Mouse (Mus musculus): ENCODE measurements at regions not wholly inside any gene's neighbourhood (a gene's known extent, or its start where the extent isn't known, plus 50 kb on each side); places are given as distances from the start of the nearest gene placed in this dataset.
A peak's percentile ranks its signal among the peaks of the same experiment; 100 is the strongest.

- DNase-seq = no peak
Measured at GRCm38 (mm10) chr12:35863141-35863540, 62.3 kb upstream of the Agr3 start.

GRCm38 (mm10) chr12:35853159-35853558 is 72.3 kb upstream of the Agr3 start:
- DNase-seq = no peak

GRCm38 (mm10) chr12:35846905-35847610 is 78.4 kb upstream of the Agr3 start:
- no peak for DNase-seq

GRCm38 (mm10) chr12:35836946-35837345 is 88.5 kb upstream of the Agr3 start:
- no peak for DNase-seq

GRCm38 (mm10) chr12:35833285-35833684 is 92.1 kb upstream of the Agr3 start:
- no peak for DNase-seq

- DNase-seq = no peak
Measured at GRCm38 (mm10) chr12:35831922-35832512, 93.4 kb upstream of the Agr3 start.

GRCm38 (mm10) chr12:35831268-35831667 is 94.2 kb upstream of the Agr3 start:
- DNase-seq = no peak

GRCm38 (mm10) chr12:35827797-35828196 is 97.6 kb upstream of the Agr3 start:
- no peak for DNase-seq

- no peak for DNase-seq
Measured at GRCm38 (mm10) chr12:35826990-35827389, 98.4 kb upstream of the Agr3 start.

GRCm38 (mm10) chr12:35824587-35824987 is 100.8 kb upstream of the Agr3 start:
- peak; percentile 6 for DNase-seq

GRCm38 (mm10) chr12:35799261-35799660 is 126.2 kb upstream of the Agr3 start:
- DNase-seq = no peak

- no peak for DNase-seq
Measured at GRCm38 (mm10) chr12:35775396-35775795, 150.0 kb upstream of the Agr3 start.

GRCm38 (mm10) chr12:35770387-35771024 is 154.9 kb upstream of the Agr3 start:
- no peak for DNase-seq

GRCm38 (mm10) chr12:35758916-35759315 is 166.5 kb upstream of the Agr3 start:
- no peak for DNase-seq

- no peak for DNase-seq
Measured at GRCm38 (mm10) chr12:35755159-35755558, 170.3 kb upstream of the Agr3 start.

- DNase-seq = no peak
Measured at GRCm38 (mm10) chr12:35747997-35748396, 177.4 kb upstream of the Agr3 start.

GRCm38 (mm10) chr12:35746691-35747299 is 178.6 kb upstream of the Agr3 start:
- DNase-seq = no peak

GRCm38 (mm10) chr12:35742729-35743128 is 182.7 kb upstream of the Agr3 start:
- no peak for DNase-seq

GRCm38 (mm10) chr12:35736427-35736826 is 189.0 kb upstream of the Agr3 start:
- no peak for DNase-seq

GRCm38 (mm10) chr12:35735002-35735401 is 190.4 kb upstream of the Agr3 start:
- DNase-seq = no peak

- DNase-seq = no peak
Measured at GRCm38 (mm10) chr12:35734371-35734770, 191.0 kb upstream of the Agr3 start.

GRCm38 (mm10) chr12:35733580-35733979 is 191.8 kb upstream of the Agr3 start:
- no peak for DNase-seq

GRCm38 (mm10) chr12:35725910-35726309 is 191.1 kb upstream of the Ahr start:
- no peak for DNase-seq

Data from gastrocnemius, postnatal 10 days (tissue).